Mouse (Mus musculus) midbrain, embryonic 10.5 days (tissue): ENCODE measurements at regions not wholly inside any gene's neighbourhood (a gene's known extent, or its start where the extent isn't known, plus 50 kb on each side); places are given as distances from the start of the nearest gene placed in this dataset.

Experiments
- DNase-seq: peaks from one replicate; pipeline ENCODE4 v3.0.0-alpha.2; 2017; ENCODE audit warnings: low spot score
- H3K27ac ChIP-seq: fragments of 300-500 bp; sonication (generic); replicated peaks from 2 replicates; pipeline ENCODE4 v1.5.1; 2016; ENCODE audit warnings: mild to moderate bottlenecking
- H3K27me3 ChIP-seq: fragments of 300-500 bp; sonication (generic); 2 replicates; pipeline ENCODE4 v1.6.1; 2016; ENCODE audit warnings: low read depth, mild to moderate bottlenecking; ENCODE audit not compliant: poor library complexity, severe bottlenecking
- H3K36me3 ChIP-seq: fragments of 300-500 bp; sonication (generic); 2 replicates; pipeline ENCODE4 v1.6.1; 2016; ENCODE audit warnings: mild to moderate bottlenecking, moderate library complexity
- H3K4me1 ChIP-seq: fragments of 300-500 bp; sonication (generic); 2 replicates; pipeline ENCODE4 v1.6.1; 2016
- H3K4me3 ChIP-seq: fragments of 300-500 bp; sonication (generic); 2 replicates; pipeline ENCODE4 v1.5.1; 2016; ENCODE audit warnings: mild to moderate bottlenecking, moderate library complexity
- H3K9me3 ChIP-seq: fragments of 300-500 bp; sonication (generic); replicated peaks from 2 replicates; pipeline ENCODE4 v1.6.1; 2016; ENCODE audit warnings: mild to moderate bottlenecking
- WGBS: fragments of 180-500 bp; shearing (Covaris S2); methylation state at CpG from one replicate; pipeline ENCODE4 v1.1.7; 2016; 5-methylcytosine and 5-hydroxymethylcytosine counted together

- Histone ChIP-seq H3K9me3 (peaks cover 3% of the 10 kb centered on the region; the same call in 1 of the 2 replicates), H3K36me3 (no peaks in the 10 kb centered on the region), H3K4me1 (peaks cover 7% of the 10 kb centered on the region), H3K27ac (no peak overlapping the region), H3K4me3 (no peak overlapping the region), H3K27me3 (no peaks in the 10 kb centered on the region)
- DNase-seq: no peak
- WGBS: 39% methylated on average over 13 of the region's 13 CpGs
Measured at GRCm38 (mm10) chr8:88417307-88418095, 55.5 kb upstream of the Brd7 start.

- DNase-seq: no peak
- no peak overlapping the region for H3K27ac ChIP-seq
- peaks cover 3% of the 10 kb centered on the region; the same call in 1 of the 2 replicates for H3K9me3 ChIP-seq
- no peaks in the 10 kb centered on the region for H3K36me3 ChIP-seq
- H3K27me3 ChIP-seq: no peaks in the 10 kb centered on the region
- WGBS: 90% methylated on average over 2 of the region's 2 CpGs
- no peak overlapping the region for H3K4me3 ChIP-seq
- H3K4me1 ChIP-seq: no peaks in the 10 kb centered on the region
Measured at GRCm38 (mm10) chr8:88423264-88423663, 61.3 kb upstream of the Brd7 start.

- Histone ChIP-seq H3K4me3 (no peak overlapping the region), H3K27ac (no peak overlapping the region), H3K4me1 (no peaks in the 10 kb centered on the region), H3K27me3 (0 out of 2 replicates have a peak, but pooled peaks cover 5% of the 10 kb centered on the region), H3K9me3 (no peaks in the 10 kb centered on the region), H3K36me3 (no peaks in the 10 kb centered on the region)
- 80% methylated on average over 5 of the region's 5 CpGs for WGBS
- DNase-seq: no peak
Measured at GRCm38 (mm10) chr8:88428560-88428959, 66.6 kb upstream of the Brd7 start.

GRCm38 (mm10) chr8:88431389-88431788 lies 69.4 kb upstream of the Brd7 start:
- no peaks in the 10 kb centered on the region for H3K36me3 ChIP-seq
- H3K9me3 ChIP-seq: no peaks in the 10 kb centered on the region
- H3K27ac ChIP-seq: no peak overlapping the region
- 62% methylated on average over 6 of the region's 6 CpGs for WGBS
- no peak for DNase-seq
- H3K4me3 ChIP-seq: no peak overlapping the region
- peaks cover 20% of the 10 kb centered on the region for H3K27me3 ChIP-seq
- H3K4me1 ChIP-seq: peaks cover 3% of the 10 kb centered on the region; the same call in 1 of the 2 replicates

- Histone ChIP-seq H3K27ac (no peak overlapping the region), H3K27me3 (peaks cover 59% of the 10 kb centered on the region), H3K36me3 (no peaks in the 10 kb centered on the region), H3K4me1 (peaks cover 15% of the 10 kb centered on the region), H3K9me3 (no peaks in the 10 kb centered on the region), H3K4me3 (no peak overlapping the region)
- DNase-seq: no peak
- WGBS: 79% methylated on average over 2 of the region's 2 CpGs
Measured at GRCm38 (mm10) chr8:88435686-88436085, 73.7 kb upstream of the Brd7 start.

- DNase-seq: no peak
- H3K36me3 ChIP-seq: no peaks in the 10 kb centered on the region
- H3K9me3 ChIP-seq: no peaks in the 10 kb centered on the region
- peaks cover 59% of the 10 kb centered on the region for H3K27me3 ChIP-seq
- no peak overlapping the region for H3K27ac ChIP-seq
- H3K4me1 ChIP-seq: peaks cover 16% of the 10 kb centered on the region
- 81% methylated on average over 15 of the region's 15 CpGs for WGBS
- no peak overlapping the region for H3K4me3 ChIP-seq
Measured at GRCm38 (mm10) chr8:88440219-88440618, 78.2 kb upstream of the Brd7 start.

- no peak for DNase-seq
- H3K4me1 ChIP-seq: peaks cover 22% of the 10 kb centered on the region
- H3K9me3 ChIP-seq: no peaks in the 10 kb centered on the region
- 47% methylated on average over 1 of the region's 1 CpGs for whole genome bisulfite sequencing
- no peak overlapping the region for H3K4me3 ChIP-seq
- H3K36me3 ChIP-seq: no peaks in the 10 kb centered on the region
- peaks cover 34% of the 10 kb centered on the region for H3K27me3 ChIP-seq
- H3K27ac ChIP-seq: no peak overlapping the region
Measured at GRCm38 (mm10) chr8:88443397-88443796, 77.8 kb upstream of the Nkd1 start.

- Histone ChIP-seq H3K36me3 (no peaks in the 10 kb centered on the region), H3K4me1 (peaks cover 50% of the 10 kb centered on the region), H3K9me3 (no peaks in the 10 kb centered on the region), H3K27ac (peak overlapping the region; percentile 34; the same call in 1 of the 2 replicates), H3K4me3 (no peak overlapping the region), H3K27me3 (peaks cover 47% of the 10 kb centered on the region)
- no peak for DNase-seq
- 67% methylated on average over 6 of the region's 6 CpGs for WGBS
Measured at GRCm38 (mm10) chr8:88447406-88447805, 73.7 kb upstream of the Nkd1 start.

GRCm38 (mm10) chr8:88447844-88448535 lies 73.2 kb upstream of the Nkd1 start:
- Histone ChIP-seq H3K4me1 (peaks cover 56% of the 10 kb centered on the region), H3K27ac (no peak overlapping the region), H3K36me3 (no peaks in the 10 kb centered on the region), H3K9me3 (no peaks in the 10 kb centered on the region), H3K27me3 (peaks cover 53% of the 10 kb centered on the region), H3K4me3 (no peak overlapping the region)
- no peak for DNase-seq
- WGBS: 84% methylated on average over 8 of the region's 9 CpGs

- Histone ChIP-seq H3K27me3 (peaks cover 62% of the 10 kb centered on the region), H3K4me1 (peaks cover 66% of the 10 kb centered on the region)
Measured at GRCm38 (mm10) chr8:88449001-88449400, 72.2 kb upstream of the Nkd1 start.

GRCm38 (mm10) chr8:88449534-88449933 lies 71.6 kb upstream of the Nkd1 start:
- DNase-seq: no peak
- Histone ChIP-seq H3K9me3 (no peaks in the 10 kb centered on the region), H3K27me3 (peaks cover 67% of the 10 kb centered on the region), H3K4me3 (no peak overlapping the region), H3K4me1 (peaks cover 71% of the 10 kb centered on the region), H3K27ac (peak overlapping the region; percentile 77; the same call in 1 of the 2 replicates), H3K36me3 (no peaks in the 10 kb centered on the region)
- WGBS: 80% methylated on average over 5 of the region's 5 CpGs

More at GRCm38 (mm10) chr8:88449001-88449400, 72.2 kb upstream of the Nkd1 start:
- Histone ChIP-seq H3K9me3 (no peaks in the 10 kb centered on the region), H3K27ac (peak overlapping the region; percentile 77; the same call in 1 of the 2 replicates), H3K36me3 (no peaks in the 10 kb centered on the region), H3K4me3 (no peak overlapping the region)
- 88% methylated on average over 9 of the region's 9 CpGs for WGBS
- DNase-seq: no peak

- Histone ChIP-seq H3K4me3 (peak overlapping the region; percentile 44), H3K27ac (peak overlapping the region; percentile 77), H3K36me3 (no peaks in the 10 kb centered on the region), H3K27me3 (peaks cover 80% of the 10 kb centered on the region), H3K9me3 (peaks cover under 1% of the 10 kb centered on the region; the same call in 1 of the 2 replicates), H3K4me1 (peaks cover 79% of the 10 kb centered on the region)
- DNase-seq: peak; percentile 54
- WGBS: 3% methylated on average over 26 of the region's 26 CpGs
Measured at GRCm38 (mm10) chr8:88450864-88451657, 70.1 kb upstream of the Nkd1 start.
